Comparison of ENCODE assay signal across 26 mouse cellular contexts in genomic region chr5:103628499-103628898, GRCm38 (mm10). TPM values are rescaled to one million over a fixed set of nuclear protein-coding genes. Genes with fewer than 3 reads are reported as not detected.
A peak's percentile ranks its signal among the peaks of the same experiment; 100 is the strongest.
DNase-seq lines count a peak whose midpoint lies in the region; ATAC-seq and TF ChIP-seq lines count a peak whose summit lies in the region.
"Had no signal": no experiment of that assay in that cellular context is flagged by ENCODE, and none has a peak within 500 bp of the region (broad histone marks: within the 10 kb centered on the region; RNA-seq: fewer than 3 reads in every experiment).

No protein-coding gene starts in this region.

- no peak for DNase-seq in embryonic facial prominence, embryonic 10.5 days (ENCODE audit: low spot score)
- DNase-seq in heart, postnatal 25 days (ENCODE audit: low spot score) = no peak
- DNase-seq in liver, postnatal 0 days = no peak
- no peak for DNase-seq in liver
- DNase-seq in heart, postnatal 0 days (ENCODE audit: low spot score) = no peak
- DNase-seq: adrenal gland, postnatal 10 days; cerebellum, adult 11-12 months; forebrain, postnatal 0 days; kidney, postnatal 14 days; spleen, adult 18-20 months; thymus, adult 18-20 months had no signal

- 0 out of 2 replicates have a peak overlapping the region, but pooled peaks have one; percentile 1 for H3K4me3 ChIP-seq in embryonic facial prominence, embryonic 15.5 days (replicated peaks)
- H3K4me3 ChIP-seq in embryonic facial prominence, embryonic 10.5 days = no peak overlapping the region
- no peak overlapping the region for H3K4me3 ChIP-seq in heart, embryonic 14.5 days (ENCODE audit: control insufficient read depth in 1 of 2, insufficient read depth in 1 of 2, low read depth in 1 of 2, low read length in 2 of 2)
- no peak overlapping the region for H3K4me3 ChIP-seq in liver, postnatal 0 days (ENCODE audit: low read depth, low read length)
- H3K4me3 ChIP-seq in heart, postnatal 0 days (ENCODE audit: low read depth, low read length) = peak overlapping the region; percentile 14
- H3K4me3 ChIP-seq: forebrain, embryonic 10.5 days; layer of hippocampus, adult 2 months; midbrain, embryonic 15.5 days; myocyte had no signal

- 67% methylated on average over 6 of the region's 6 CpGs for whole genome bisulfite sequencing in embryonic facial prominence, embryonic 15.5 days
- 84% methylated on average over 6 of the region's 6 CpGs for WGBS in embryonic facial prominence, embryonic 10.5 days
- 67% methylated on average over 6 of the region's 6 CpGs for WGBS in heart, embryonic 14.5 days
- 68% methylated on average over 6 of the region's 6 CpGs for WGBS in liver, postnatal 0 days (ENCODE audit: insufficient replicate concordance)
- 64% methylated on average over 6 of the region's 6 CpGs for WGBS in heart, postnatal 0 days

- no peak for TF ChIP-seq CTCF in liver, postnatal 0 days (IDR thresholded peaks at IDR 0.05; ENCODE audit: low read depth)
- TF ChIP-seq CTCF in heart, postnatal 0 days (IDR thresholded peaks at IDR 0.05; ENCODE audit: low read depth) = no peak

- TF ChIP-seq EP300 in liver, postnatal 0 days (IDR thresholded peaks at IDR 0.05; ENCODE audit: low read depth) = no peak
- no peak for TF ChIP-seq EP300 in heart, postnatal 0 days (IDR thresholded peaks at IDR 0.05; ENCODE audit: low read depth)

- H3K4me2 ChIP-seq in embryonic facial prominence, embryonic 15.5 days (replicated peaks) = no peak overlapping the region
- peak overlapping the region; percentile 26; the same call in 1 of the 2 replicates for H3K4me2 ChIP-seq in heart, embryonic 14.5 days (ENCODE audit: low read length)
- H3K4me2 ChIP-seq in liver, postnatal 0 days (ENCODE audit: low read depth, low read length) = no peak overlapping the region
- H3K4me2 ChIP-seq in heart, postnatal 0 days (ENCODE audit: low read depth, low read length) = peak overlapping the region; percentile 48
- H3K4me2 ChIP-seq: midbrain, embryonic 15.5 days had no signal

- no peaks in the 10 kb centered on the region for H3K27me3 ChIP-seq in embryonic facial prominence, embryonic 15.5 days
- H3K27me3 ChIP-seq in embryonic facial prominence, embryonic 10.5 days (replicated peaks; ENCODE audit: low read depth, poor library complexity, severe bottlenecking) = no peaks in the 10 kb centered on the region
- no peaks in the 10 kb centered on the region for H3K27me3 ChIP-seq in heart, embryonic 14.5 days (ENCODE audit: control insufficient read depth, insufficient read depth, low read length)
- H3K27me3 ChIP-seq in liver, postnatal 0 days (ENCODE audit: insufficient read depth, low read length) = no peaks in the 10 kb centered on the region
- no peaks in the 10 kb centered on the region for H3K27me3 ChIP-seq in heart, postnatal 0 days (ENCODE audit: control insufficient read depth, insufficient read depth, low read length)
- H3K27me3 ChIP-seq: midbrain, embryonic 15.5 days; Patski had no signal

- no peak overlapping the region for H3K9ac ChIP-seq in embryonic facial prominence, embryonic 15.5 days
- H3K9ac ChIP-seq in heart, embryonic 14.5 days (ENCODE audit: low read length) = no peak overlapping the region
- H3K9ac ChIP-seq in liver, postnatal 0 days (replicated peaks) = no peak overlapping the region
- no peak overlapping the region for H3K9ac ChIP-seq in heart, postnatal 0 days (replicated peaks; ENCODE audit: low read depth, low read length)
- H3K9ac ChIP-seq: forebrain, postnatal 0 days; midbrain, embryonic 15.5 days had no signal

- intact Hi-C loops in heart, postnatal 25 days (cut with DNase I) = no loop called here

- no peaks in the 10 kb centered on the region for H3K9me3 ChIP-seq in embryonic facial prominence, embryonic 15.5 days (replicated peaks)
- no peaks in the 10 kb centered on the region for H3K9me3 ChIP-seq in embryonic facial prominence, embryonic 10.5 days
- no peaks in the 10 kb centered on the region for H3K9me3 ChIP-seq in heart, embryonic 14.5 days (ENCODE audit: control insufficient read depth, low read length)
- H3K9me3 ChIP-seq in liver, postnatal 0 days (ENCODE audit: low read length) = no peaks in the 10 kb centered on the region
- H3K9me3 ChIP-seq in heart, postnatal 0 days (replicated peaks; ENCODE audit: control insufficient read depth, low read length) = no peaks in the 10 kb centered on the region
- H3K9me3 ChIP-seq: forebrain, embryonic 10.5 days; midbrain, embryonic 15.5 days had no signal

- ATAC-seq in embryonic facial prominence, embryonic 15.5 days (ENCODE audit: insufficient number of reproducible peaks, low FRiP score, low TSS enrichment, low read depth) = no peak
- ATAC-seq in heart, embryonic 14.5 days (ENCODE audit: insufficient number of reproducible peaks, insufficient read depth, low FRiP score, low read depth) = peak; percentile 49; the same call in 1 of the 2 replicates
- no peak for ATAC-seq in liver, postnatal 0 days
- ATAC-seq in heart, postnatal 0 days (ENCODE audit: insufficient read depth, low read depth) = no peak
- ATAC-seq in cerebellum, adult (ENCODE audit: insufficient number of reproducible peaks, low FRiP score, low TSS enrichment) = no peak
- ATAC-seq: Patski had no signal

- no peaks in the 10 kb centered on the region for H3K36me3 ChIP-seq in embryonic facial prominence, embryonic 15.5 days
- no peaks in the 10 kb centered on the region for H3K36me3 ChIP-seq in embryonic facial prominence, embryonic 10.5 days (replicated peaks)
- H3K36me3 ChIP-seq in heart, embryonic 14.5 days (ENCODE audit: control insufficient read depth, insufficient read depth, low read length) = no peaks in the 10 kb centered on the region
- H3K36me3 ChIP-seq in liver, postnatal 0 days (replicated peaks; ENCODE audit: insufficient read depth, low read length) = no peaks in the 10 kb centered on the region
- H3K36me3 ChIP-seq in heart, postnatal 0 days (replicated peaks; ENCODE audit: control insufficient read depth, insufficient read depth, low read length) = no peaks in the 10 kb centered on the region
- H3K36me3 ChIP-seq: forebrain, embryonic 10.5 days; midbrain, embryonic 15.5 days had no signal

- peak overlapping the region; percentile 78 for H3K27ac ChIP-seq in embryonic facial prominence, embryonic 15.5 days (replicated peaks)
- H3K27ac ChIP-seq in embryonic facial prominence, embryonic 10.5 days (replicated peaks) = no peak overlapping the region
- H3K27ac ChIP-seq in heart, embryonic 14.5 days (replicated peaks in 1 of 2; ENCODE audit: control insufficient read depth in 1 of 2, insufficient read depth in 1 of 2, low read depth in 2 of 2, low read length in 2 of 2) = peak overlapping the region in 1 of 2 experiments; percentile 83; a peak in 3 of 4 replicates
- H3K27ac ChIP-seq in liver, postnatal 0 days (ENCODE audit: low read depth) = peak overlapping the region; percentile 41; the same call in 1 of the 2 replicates
- H3K27ac ChIP-seq in heart, postnatal 0 days (ENCODE audit: low read depth) = peak overlapping the region; percentile 95
- H3K27ac ChIP-seq: forebrain, embryonic 10.5 days; layer of hippocampus, adult 2 months; midbrain, embryonic 15.5 days had no signal

- peaks cover 16% of the 10 kb centered on the region for H3K4me1 ChIP-seq in embryonic facial prominence, embryonic 15.5 days
- peaks cover 8% of the 10 kb centered on the region; the same call in 1 of the 2 replicates for H3K4me1 ChIP-seq in embryonic facial prominence, embryonic 10.5 days
- H3K4me1 ChIP-seq in heart, embryonic 14.5 days (ENCODE audit: control insufficient read depth in 2 of 2, insufficient read depth in 2 of 2, low read length in 2 of 2) = peaks cover 17 to 25% of the 10 kb centered on the region in 2 experiments
- H3K4me1 ChIP-seq in liver, postnatal 0 days (ENCODE audit: insufficient read depth) = peaks cover 9% of the 10 kb centered on the region; the same call in 1 of the 2 replicates
- peaks cover 22% of the 10 kb centered on the region for H3K4me1 ChIP-seq in heart, postnatal 0 days (ENCODE audit: control insufficient read depth, insufficient read depth)

RNA-seq across cellular contexts. Expression of gene Slc10a6, which starts 0.7 kb away (rescaled TPM):
- 7.8 TPM in 2 replicates for polyA plus RNA-seq in embryonic facial prominence, embryonic 15.5 days (2015; fragmentation: Nextera tagmentation; extraction: Ambion mirVana)
- polyA plus RNA-seq in embryonic facial prominence, embryonic 10.5 days (2016; fragmentation: Nextera tagmentation; extraction: Ambion mirVana) = not detected in 2 replicates
- polyA plus RNA-seq in heart, embryonic 14.5 days (2014; fragmentation: Nextera tagmentation; extraction: Ambion mirVana) = 0.76 and 1.6 TPM in 2 replicates
- 1 to 10 TPM; 4.8 to 4.9 TPM for total RNA-seq in heart, postnatal 25 days (2021)
- 0.09 and 0.11 TPM in 2 replicates for polyA plus RNA-seq in liver, postnatal 0 days (2015; fragmentation: Nextera tagmentation; extraction: Ambion mirVana)
- 9.6 and 14.9 TPM in 2 replicates for total RNA-seq in heart, postnatal 0 days (2014; rRNA removed; ENCODE audit: low replicate concordance)
- polyA plus RNA-seq in heart, postnatal 0 days (2015; fragmentation: Nextera tagmentation; extraction: Ambion mirVana) = 1.2 and 1.7 TPM in 2 replicates
- total RNA-seq: granulocyte monocyte progenitor cell, adult 5-6 weeks; layer of hippocampus, postnatal 36 days; megakaryocyte-erythroid progenitor cell, adult 5-6 weeks had no signal
- polyA plus RNA-seq: forebrain, embryonic 10.5 days; liver, embryonic 16.5 days; Patski had no signal

RNA-seq across cellular contexts. Expression of gene 1700016H13Rik, which starts 27.3 kb away (rescaled TPM):
- 0.12 and 0.15 TPM in 2 replicates for polyA plus RNA-seq in embryonic facial prominence, embryonic 15.5 days (2015; fragmentation: Nextera tagmentation; extraction: Ambion mirVana)
- 0.26 and 0.31 TPM in 2 replicates for polyA plus RNA-seq in embryonic facial prominence, embryonic 10.5 days (2016; fragmentation: Nextera tagmentation; extraction: Ambion mirVana)
- 0.26 TPM in 1 of 2 replicates, not detected in the other for polyA plus RNA-seq in heart, embryonic 14.5 days (2014; fragmentation: Nextera tagmentation; extraction: Ambion mirVana)
- total RNA-seq in heart, postnatal 25 days (2021) = not detected
- not detected in 2 replicates for polyA plus RNA-seq in liver, postnatal 0 days (2015; fragmentation: Nextera tagmentation; extraction: Ambion mirVana)
- total RNA-seq in heart, postnatal 0 days (2014; rRNA removed; ENCODE audit: low replicate concordance) = not detected in 2 replicates
- polyA plus RNA-seq in heart, postnatal 0 days (2015; fragmentation: Nextera tagmentation; extraction: Ambion mirVana) = 0.21 and 0.33 TPM in 2 replicates
- total RNA-seq: adrenal gland, postnatal 10 days; layer of hippocampus, adult 2 months; layer of hippocampus, postnatal 36 days; left cerebral cortex, postnatal 14 days; megakaryocyte-erythroid progenitor cell, adult 5-6 weeks had no signal
- polyA plus RNA-seq: embryonic facial prominence, embryonic 14.5 days; liver, embryonic 16.5 days; myocyte; neural tube, embryonic 14.5 days; Patski had no signal

Comparison
In these comparisons a context has a peak if more than half of its experiments do, and no peak if none do; other contexts are left out.
1. H3K4me3 ChIP-seq: peak in embryonic facial prominence, embryonic 15.5 days (single experiment) and heart, postnatal 0 days (single experiment); none in embryonic facial prominence, embryonic 10.5 days (single experiment), heart, embryonic 14.5 days (0 of 2) and liver, postnatal 0 days (single experiment).
2. H3K4me2 ChIP-seq: peak in heart, embryonic 14.5 days (single experiment) and heart, postnatal 0 days (single experiment); none in embryonic facial prominence, embryonic 15.5 days (single experiment) and liver, postnatal 0 days (single experiment).